Mouse (Mus musculus): Measurements from ENCODE around the gene Hif3a. TPM values are rescaled to one million over a fixed set of nuclear protein-coding genes. Genes with fewer than 3 reads are reported as not detected.

Gene Hif3a
- polyA plus RNA-seq, 1 experiment from 2014 or later, result 34.8 TPM

DNA sequence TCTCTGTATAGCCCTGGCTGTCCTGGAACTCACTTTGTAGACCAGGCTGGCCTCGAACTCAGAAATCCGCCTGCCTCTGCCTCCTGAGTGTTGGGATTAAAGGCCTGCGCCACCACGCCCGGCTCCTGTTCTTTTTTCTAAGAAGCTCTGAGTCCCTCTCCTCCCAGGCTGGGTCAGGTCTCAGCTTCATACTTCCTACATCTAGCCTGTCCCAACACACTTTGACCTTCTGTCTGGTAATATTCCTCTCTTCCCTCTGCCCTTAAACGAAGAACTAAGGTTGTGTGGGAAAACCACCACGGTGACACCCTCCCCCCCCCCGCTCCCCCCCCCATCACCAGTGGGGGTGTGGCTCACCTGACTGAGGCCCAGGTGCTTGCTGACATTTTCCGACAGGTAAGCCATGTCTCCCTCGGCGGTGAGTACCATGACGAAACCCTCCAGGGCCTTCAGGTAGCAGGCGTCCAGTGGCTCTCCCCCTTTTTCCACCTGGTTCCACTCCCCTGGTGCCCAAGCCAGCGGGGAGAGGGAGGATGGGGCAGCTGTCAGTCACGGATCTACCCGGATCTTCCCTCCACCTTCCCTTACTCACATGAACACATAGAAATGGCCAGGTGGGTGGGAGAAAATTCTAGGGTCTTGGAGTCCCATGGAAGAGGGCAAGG lies 7.8 kb downstream of the Hif3a start:
- peaks cover 24% of the 10 kb centered on the region for H3K4me1 ChIP-seq (ENCODE audit: control insufficient read depth, insufficient read depth, low read length)
- DNase-seq (ENCODE audit: low spot score) (no peak), ATAC-seq (ENCODE audit: low read depth) (no peak)
- no peaks in the 10 kb centered on the region for H3K27me3 ChIP-seq (replicated peaks; ENCODE audit: control insufficient read depth, insufficient read depth, low read length)
- 93% methylated on average over 12 of the region's 16 CpGs for WGBS
- H3K9me3 ChIP-seq (ENCODE audit: control insufficient read depth, low read length), result no peaks in the 10 kb centered on the region
- H3K36me3 ChIP-seq (ENCODE audit: control insufficient read depth, insufficient read depth, low read length), result peaks cover 46% of the 10 kb centered on the region
- no peak overlapping the region for H3K4me3 ChIP-seq (ENCODE audit: low read depth, low read length)
- no peak overlapping the region for H3K9ac ChIP-seq (ENCODE audit: low read depth, low read length)
- H3K27ac ChIP-seq (replicated peaks; ENCODE audit: low read depth, low read length), result no peak overlapping the region
- H3K4me2 ChIP-seq (ENCODE audit: low read depth, low read length), result no peak overlapping the region

GRCm38 (mm10) chr7:17050933-17051594 lies 11.2 kb downstream of the Hif3a start:
- Histone ChIP-seq H3K4me1 (ENCODE audit: control insufficient read depth, insufficient read depth, low read length) (no peaks in the 10 kb centered on the region; the same call in 1 of the 2 replicates), H3K27ac (replicated peaks; ENCODE audit: low read depth, low read length) (no peak overlapping the region), H3K36me3 (ENCODE audit: control insufficient read depth, insufficient read depth, low read length) (peaks cover 69% of the 10 kb centered on the region), H3K27me3 (replicated peaks; ENCODE audit: control insufficient read depth, insufficient read depth, low read length) (no peaks in the 10 kb centered on the region), H3K9me3 (ENCODE audit: control insufficient read depth, low read length) (no peaks in the 10 kb centered on the region), H3K9ac (ENCODE audit: low read depth, low read length) (no peak overlapping the region), H3K4me3 (ENCODE audit: low read depth, low read length) (no peak overlapping the region), H3K4me2 (ENCODE audit: low read depth, low read length) (no peak overlapping the region)
- peak; percentile 77 for DNase-seq (ENCODE audit: low spot score)
- 10% methylated on average over 15 of the region's 17 CpGs for WGBS
- ATAC-seq (ENCODE audit: low read depth), result peak; percentile 24; the same call in 1 of the 2 replicates

- Histone ChIP-seq H3K27ac (replicated peaks; ENCODE audit: low read depth, low read length) (no peak overlapping the region), H3K9me3 (ENCODE audit: control insufficient read depth, low read length) (no peaks in the 10 kb centered on the region), H3K4me1 (ENCODE audit: control insufficient read depth, insufficient read depth, low read length) (no peaks in the 10 kb centered on the region), H3K4me3 (ENCODE audit: low read depth, low read length) (no peak overlapping the region), H3K36me3 (ENCODE audit: control insufficient read depth, insufficient read depth, low read length) (peaks cover 73% of the 10 kb centered on the region), H3K4me2 (ENCODE audit: low read depth, low read length) (no peak overlapping the region), H3K27me3 (replicated peaks; ENCODE audit: control insufficient read depth, insufficient read depth, low read length) (no peaks in the 10 kb centered on the region), H3K9ac (ENCODE audit: low read depth, low read length) (no peak overlapping the region)
- DNase-seq (ENCODE audit: low spot score) (no peak), ATAC-seq (ENCODE audit: low read depth) (no peak)
- 72% methylated on average over 11 of the region's 11 CpGs for WGBS
Observed at GRCm38 (mm10) chr7:17050491-17050890, 11.7 kb downstream of the Hif3a start.

DNA sequence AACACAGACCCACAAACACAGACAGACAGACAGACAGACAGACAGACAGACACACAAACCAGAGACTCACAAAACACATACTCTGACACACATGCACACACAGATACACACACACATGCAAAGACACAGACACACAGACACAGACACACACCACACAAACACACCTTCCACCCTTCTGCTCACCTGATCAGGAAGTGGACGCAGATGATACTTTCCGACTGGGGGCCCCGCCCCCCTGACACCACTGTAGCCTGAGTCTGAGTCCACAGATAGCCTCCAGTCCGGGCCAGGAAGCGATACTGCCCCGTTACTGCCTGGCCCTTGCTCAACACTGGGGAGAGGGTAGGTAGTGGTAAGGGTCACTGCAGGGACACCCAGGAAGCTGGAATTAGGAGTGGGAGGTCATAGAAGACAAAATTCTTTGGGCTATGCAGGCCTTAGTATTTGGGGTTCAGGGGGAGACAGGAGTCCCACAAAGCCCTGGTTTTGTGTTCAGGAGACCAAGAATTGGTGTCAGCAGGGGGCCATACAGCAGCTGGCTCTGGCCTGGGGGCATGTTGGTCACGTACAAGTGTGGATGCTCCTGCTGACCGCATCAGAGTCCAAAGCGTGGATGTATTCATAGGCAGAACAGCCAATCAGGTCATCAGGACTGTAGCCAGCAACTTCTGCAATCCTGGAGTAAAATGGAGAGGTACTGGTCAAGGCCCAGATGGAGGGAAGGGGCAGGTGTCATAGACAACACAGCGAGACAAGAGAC lies 13.6 kb downstream of the Hif3a start:
- Histone ChIP-seq H3K4me1 (ENCODE audit: control insufficient read depth, insufficient read depth, low read length) (no peaks in the 10 kb centered on the region), H3K36me3 (ENCODE audit: control insufficient read depth, insufficient read depth, low read length) (peaks cover 71% of the 10 kb centered on the region), H3K9ac (ENCODE audit: low read depth, low read length) (no peak overlapping the region), H3K4me2 (ENCODE audit: low read depth, low read length) (no peak overlapping the region), H3K4me3 (ENCODE audit: low read depth, low read length) (no peak overlapping the region), H3K27ac (replicated peaks; ENCODE audit: low read depth, low read length) (no peak overlapping the region), H3K27me3 (replicated peaks; ENCODE audit: control insufficient read depth, insufficient read depth, low read length) (no peaks in the 10 kb centered on the region), H3K9me3 (ENCODE audit: control insufficient read depth, low read length) (no peaks in the 10 kb centered on the region)
- DNase-seq (ENCODE audit: low spot score), result no peak
- WGBS, result 84% methylated on average over 10 of the region's 10 CpGs
- no peak for ATAC-seq (ENCODE audit: low read depth)

DNA sequence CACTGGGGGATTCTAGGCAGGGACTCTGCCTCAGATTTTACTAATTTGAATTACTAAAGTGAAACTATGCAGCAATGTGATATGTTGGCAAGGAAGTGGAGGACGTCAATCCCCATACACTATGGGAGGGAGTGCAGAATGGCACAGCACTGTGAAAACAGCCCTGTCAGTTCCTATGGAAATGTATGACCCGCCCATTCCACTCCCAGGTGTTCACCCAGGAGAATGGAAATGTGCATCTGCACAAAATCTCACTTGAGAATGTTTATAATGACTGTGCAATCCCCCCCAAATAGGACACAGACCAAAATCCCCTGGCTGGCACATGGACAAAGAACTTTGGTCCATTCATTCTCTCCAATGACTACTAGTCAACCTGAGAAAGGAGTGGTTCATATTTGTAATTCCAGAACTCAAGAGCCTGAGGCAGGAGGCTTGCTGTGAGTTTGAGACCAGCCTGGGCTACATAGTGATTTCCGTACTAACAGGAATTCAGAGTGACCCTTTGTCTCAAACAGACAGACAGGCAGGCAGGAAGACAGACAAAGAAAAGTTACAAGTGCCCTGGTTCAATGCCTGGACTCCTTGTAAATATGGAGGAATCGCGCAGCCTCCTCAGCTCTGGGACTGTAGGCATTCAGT lies 15.1 kb downstream of the Hif3a start:
- H3K4me2 ChIP-seq (ENCODE audit: low read depth, low read length), result no peak overlapping the region
- H3K4me1 ChIP-seq (ENCODE audit: control insufficient read depth, insufficient read depth, low read length), result no peaks in the 10 kb centered on the region
- no peak overlapping the region for H3K9ac ChIP-seq (ENCODE audit: low read depth, low read length)
- no peak overlapping the region for H3K4me3 ChIP-seq (ENCODE audit: low read depth, low read length)
- DNase-seq (ENCODE audit: low spot score) (no peak), ATAC-seq (ENCODE audit: low read depth) (no peak)
- H3K9me3 ChIP-seq (ENCODE audit: control insufficient read depth, low read length), result no peaks in the 10 kb centered on the region
- H3K27me3 ChIP-seq (replicated peaks; ENCODE audit: control insufficient read depth, insufficient read depth, low read length), result no peaks in the 10 kb centered on the region
- 81% methylated on average over 5 of the region's 5 CpGs for WGBS
- H3K36me3 ChIP-seq (ENCODE audit: control insufficient read depth, insufficient read depth, low read length), result peaks cover 78% of the 10 kb centered on the region
- H3K27ac ChIP-seq (replicated peaks; ENCODE audit: low read depth, low read length), result no peak overlapping the region

DNA sequence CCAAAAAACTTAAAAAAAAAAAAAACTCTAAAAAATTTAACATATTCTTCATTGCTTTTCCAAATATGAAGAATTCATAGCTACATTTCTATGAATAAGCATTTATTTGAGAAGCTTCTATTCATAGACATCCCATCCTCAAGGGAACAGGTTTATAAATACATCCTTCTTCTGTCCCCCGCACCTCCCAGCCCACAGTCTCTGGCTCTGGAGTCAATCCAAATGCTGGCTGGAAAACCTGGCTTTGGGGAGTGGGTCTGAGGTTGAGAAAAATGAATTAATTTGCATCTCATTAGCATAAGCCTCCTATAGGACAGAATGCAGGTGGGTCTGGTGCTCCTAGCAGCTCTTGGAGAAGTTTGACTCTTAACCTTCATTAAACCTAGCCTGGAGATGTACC lies 16.5 kb downstream of the Hif3a start:
- H3K4me3 ChIP-seq (ENCODE audit: low read depth, low read length), result no peak overlapping the region
- ATAC-seq (ENCODE audit: low read depth) (no peak), DNase-seq (ENCODE audit: low spot score) (no peak)
- no peaks in the 10 kb centered on the region for H3K27me3 ChIP-seq (replicated peaks; ENCODE audit: control insufficient read depth, insufficient read depth, low read length)
- H3K4me2 ChIP-seq (ENCODE audit: low read depth, low read length), result no peak overlapping the region
- H3K9ac ChIP-seq (ENCODE audit: low read depth, low read length), result no peak overlapping the region
- H3K27ac ChIP-seq (replicated peaks; ENCODE audit: low read depth, low read length), result no peak overlapping the region
- peaks cover 78% of the 10 kb centered on the region for H3K36me3 ChIP-seq (ENCODE audit: control insufficient read depth, insufficient read depth, low read length)
- H3K4me1 ChIP-seq (ENCODE audit: control insufficient read depth, insufficient read depth, low read length), result no peaks in the 10 kb centered on the region
- 63% methylated on average over 1 of the region's 1 CpGs for WGBS
- no peaks in the 10 kb centered on the region for H3K9me3 ChIP-seq (ENCODE audit: control insufficient read depth, low read length)

- ATAC-seq (ENCODE audit: low read depth) (no peak), DNase-seq (ENCODE audit: low spot score) (no peak)
- Histone ChIP-seq H3K9ac (ENCODE audit: low read depth, low read length) (no peak overlapping the region), H3K4me3 (ENCODE audit: low read depth, low read length) (no peak overlapping the region), H3K27ac (replicated peaks; ENCODE audit: low read depth, low read length) (no peak overlapping the region), H3K4me1 (ENCODE audit: control insufficient read depth, insufficient read depth, low read length) (no peaks in the 10 kb centered on the region), H3K9me3 (ENCODE audit: control insufficient read depth, low read length) (no peaks in the 10 kb centered on the region), H3K4me2 (ENCODE audit: low read depth, low read length) (no peak overlapping the region), H3K36me3 (ENCODE audit: control insufficient read depth, insufficient read depth, low read length) (peaks cover 90% of the 10 kb centered on the region), H3K27me3 (replicated peaks; ENCODE audit: control insufficient read depth, insufficient read depth, low read length) (no peaks in the 10 kb centered on the region)
- WGBS, result 95% methylated on average over 7 of the region's 7 CpGs
Observed at GRCm38 (mm10) chr7:17039373-17039772, 22.9 kb downstream of the Hif3a start.

- ATAC-seq (ENCODE audit: low read depth) (no peak), DNase-seq (ENCODE audit: low spot score) (no peak)
- H3K27ac ChIP-seq (replicated peaks; ENCODE audit: low read depth, low read length), result no peak overlapping the region
- H3K36me3 ChIP-seq (ENCODE audit: control insufficient read depth, insufficient read depth, low read length), result peaks cover 90% of the 10 kb centered on the region
- no peak overlapping the region for H3K4me2 ChIP-seq (ENCODE audit: low read depth, low read length)
- 55% methylated on average over 9 of the region's 9 CpGs for WGBS
- H3K4me1 ChIP-seq (ENCODE audit: control insufficient read depth, insufficient read depth, low read length), result no peaks in the 10 kb centered on the region
- H3K27me3 ChIP-seq (replicated peaks; ENCODE audit: control insufficient read depth, insufficient read depth, low read length), result no peaks in the 10 kb centered on the region
- H3K9me3 ChIP-seq (ENCODE audit: control insufficient read depth, low read length), result no peaks in the 10 kb centered on the region
- no peak overlapping the region for H3K4me3 ChIP-seq (ENCODE audit: low read depth, low read length)
- no peak overlapping the region for H3K9ac ChIP-seq (ENCODE audit: low read depth, low read length)
Observed at GRCm38 (mm10) chr7:17038018-17038695, 24.1 kb downstream of the Hif3a start.
